Mouse (Mus musculus) liver, embryonic 13.5 days (tissue): ENCODE measurements around the gene Nav3. TPM values are rescaled to one million over a fixed set of nuclear protein-coding genes. Genes with fewer than 3 reads are reported as not detected.
"Not testable (repeated sequence)": the region's sequence is repeated elsewhere in the genome, so short reads cannot be mapped to it uniquely, and the experiment has no call there.

Experiments used
- ATAC-seq: fragments of 200-750 bp; cut with Nextera tagmentation; 2 replicates; pipeline ENCODE4 v1.8.0; 2017; ENCODE audit warnings: low read depth, mild to moderate bottlenecking, moderate number of reproducible peaks, moderate library complexity
- DNase-seq: peaks from one replicate; pipeline ENCODE4 v3.0.0; 2022
- H3K27ac ChIP-seq: fragments of 300-500 bp; sonication (generic); 2 replicates; pipeline ENCODE4 v1.5.1; 2015; ENCODE audit warnings: moderate library complexity, mild to moderate bottlenecking, inconsistent platforms
- H3K27me3 ChIP-seq: fragments of 300-500 bp; sonication (generic); 2 replicates; pipeline ENCODE4 v1.6.1; 2015; ENCODE audit warnings: mild to moderate bottlenecking, inconsistent platforms
- H3K36me3 ChIP-seq: fragments of 300-500 bp; sonication (generic); 2 replicates; pipeline ENCODE4 v1.6.1; 2015; ENCODE audit warnings: mild to moderate bottlenecking, inconsistent platforms
- H3K4me1 ChIP-seq: fragments of 300-500 bp; sonication (generic); replicated peaks from 2 replicates; pipeline ENCODE4 v1.6.1; 2015; ENCODE audit warnings: inconsistent platforms
- H3K4me2 ChIP-seq: fragments of 300-500 bp; sonication (generic); 2 replicates; pipeline ENCODE4 v1.6.1; 2015; ENCODE audit warnings: inconsistent platforms, mild to moderate bottlenecking, moderate library complexity
- H3K4me3 ChIP-seq: fragments of 300-500 bp; sonication (generic); replicated peaks from 2 replicates; pipeline ENCODE4 v1.5.1; 2015; ENCODE audit warnings: mild to moderate bottlenecking, inconsistent platforms
- H3K9ac ChIP-seq: fragments of 300-500 bp; sonication (generic); 2 replicates; pipeline ENCODE4 v1.6.1; 2015; ENCODE audit warnings: mild to moderate bottlenecking, inconsistent platforms
- H3K9me3 ChIP-seq: fragments of 300-500 bp; sonication (generic); replicated peaks from 2 replicates; pipeline ENCODE4 v1.6.1; 2016; ENCODE audit warnings: inconsistent platforms
- WGBS: fragments of 180-500 bp; shearing (Covaris S2); methylation state at CpG from one replicate; pipeline ENCODE4 v1.1.7; 2015; ENCODE audit not compliant: insufficient replicate concordance; 5-methylcytosine and 5-hydroxymethylcytosine counted together
- polyA plus RNA-seq: library from polyadenylated mRNA; unstranded; fragments of >200 nt; fragmentation: Nextera tagmentation; extraction: Ambion mirVana; gene quantifications from 2 replicates; pipeline ENCODE4 v1.2.1, GENCODE M21; 2015

The Nav3 gene
- polyA plus RNA-seq, 1 experiment from 2014 or later, result 0.41 TPM

- ATAC-seq (no peak), DNase-seq (no peak)
- Histone ChIP-seq H3K27ac (no peak overlapping the region), H3K4me3 (no peak overlapping the region), H3K9me3 (0 out of 2 replicates have a peak, but pooled peaks cover 4% of the 10 kb centered on the region), H3K4me2 (no peak overlapping the region), H3K36me3 (no peaks in the 10 kb centered on the region), H3K27me3 (no peaks in the 10 kb centered on the region), H3K4me1 (no peaks in the 10 kb centered on the region), H3K9ac (no peak overlapping the region)
- 70% methylated on average over 6 of the region's 6 CpGs for WGBS
Observed at GRCm38 (mm10) chr10:110429578-110429977, 26.4 kb downstream of the Nav3 start.

- ATAC-seq (no peak), DNase-seq (no peak)
- no peak overlapping the region for H3K27ac ChIP-seq
- no peaks in the 10 kb centered on the region for H3K36me3 ChIP-seq
- H3K4me2 ChIP-seq, result no peak overlapping the region
- no peak overlapping the region for H3K9ac ChIP-seq
- H3K4me3 ChIP-seq, result no peak overlapping the region
- 0 out of 2 replicates have a peak, but pooled peaks cover 4% of the 10 kb centered on the region for H3K9me3 ChIP-seq
- H3K27me3 ChIP-seq, result no peaks in the 10 kb centered on the region
- WGBS, result 67% methylated on average over 2 of the region's 2 CpGs
- no peaks in the 10 kb centered on the region for H3K4me1 ChIP-seq
Observed at GRCm38 (mm10) chr10:110429052-110429451, 27.0 kb downstream of the Nav3 start.

GRCm38 (mm10) chr10:110421533-110421932, 34.5 kb downstream of the Nav3 start:
- no peaks in the 10 kb centered on the region for H3K27me3 ChIP-seq
- no peaks in the 10 kb centered on the region for H3K36me3 ChIP-seq
- no peak overlapping the region for H3K4me2 ChIP-seq
- H3K9me3 ChIP-seq, result 0 out of 2 replicates have a peak, but pooled peaks cover 3% of the 10 kb centered on the region
- ATAC-seq, result no peak
- H3K4me3 ChIP-seq, result no peak overlapping the region
- 66% methylated on average over 5 of the region's 5 CpGs for WGBS
- H3K4me1 ChIP-seq, result no peaks in the 10 kb centered on the region
- H3K9ac ChIP-seq, result no peak overlapping the region
- no peak for DNase-seq
- H3K27ac ChIP-seq, result no peak overlapping the region

DNA sequence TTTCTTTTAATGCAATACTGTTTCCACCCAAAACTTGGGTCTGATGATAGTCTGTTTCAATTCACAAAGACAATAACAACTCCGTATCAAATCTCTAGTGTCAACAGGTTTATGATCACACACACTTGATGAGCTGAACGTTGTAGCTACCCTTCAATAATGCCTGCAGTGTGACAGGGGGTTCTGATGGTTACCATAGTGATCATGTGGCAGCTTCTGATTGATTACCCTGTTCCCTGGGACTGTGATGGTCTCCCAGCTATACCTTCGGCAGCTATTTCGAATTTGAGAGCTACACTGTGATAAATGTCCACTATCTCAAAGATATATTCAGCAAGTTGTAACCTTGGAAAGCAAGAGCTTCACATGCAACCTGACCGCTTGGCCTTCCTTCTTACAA, 39.0 kb downstream of the Nav3 start:
- no peak for ATAC-seq
- Histone ChIP-seq H3K27me3 (no peaks in the 10 kb centered on the region), H3K36me3 (no peaks in the 10 kb centered on the region), H3K4me2 (no peak overlapping the region), H3K9ac (no peak overlapping the region), H3K27ac (no peak overlapping the region), H3K4me3 (no peak overlapping the region), H3K9me3 (0 out of 2 replicates have a peak, but pooled peaks cover 3% of the 10 kb centered on the region), H3K4me1 (no peaks in the 10 kb centered on the region)
- no peak for DNase-seq
- WGBS, result 66% methylated on average over 5 of the region's 5 CpGs

DNA sequence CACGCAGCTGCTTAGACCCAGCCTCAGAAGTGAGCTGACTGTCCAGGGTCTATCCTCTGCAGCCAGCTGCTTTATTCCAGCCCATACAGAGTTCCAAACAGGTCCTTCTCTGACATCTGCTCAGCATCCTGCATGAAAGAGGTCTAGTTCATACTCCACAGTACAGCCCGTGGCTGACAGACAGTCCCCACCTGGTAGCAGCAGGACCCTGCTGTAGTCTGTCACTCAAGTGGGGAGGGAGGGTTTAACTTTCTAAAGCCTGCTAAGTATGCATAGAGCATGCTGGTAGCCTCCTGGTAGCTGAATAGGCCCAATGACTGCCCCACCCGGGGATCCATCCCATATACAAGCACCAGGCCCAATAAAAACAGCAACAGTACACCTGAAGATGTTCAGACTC, 40.4 kb downstream of the Nav3 start:
- DNase-seq (no peak), ATAC-seq (no peak)
- H3K27ac ChIP-seq, result no peak overlapping the region
- no peak overlapping the region for H3K4me2 ChIP-seq
- H3K4me1 ChIP-seq, result no peaks in the 10 kb centered on the region
- no peaks in the 10 kb centered on the region for H3K36me3 ChIP-seq
- H3K9me3 ChIP-seq, result 0 out of 2 replicates have a peak, but pooled peaks cover 7% of the 10 kb centered on the region
- H3K4me3 ChIP-seq, result no peak overlapping the region
- 43% methylated on average over 3 of the region's 3 CpGs for WGBS
- H3K27me3 ChIP-seq, result no peaks in the 10 kb centered on the region
- no peak overlapping the region for H3K9ac ChIP-seq

- no peaks in the 10 kb centered on the region for H3K27me3 ChIP-seq
- no peaks in the 10 kb centered on the region for H3K36me3 ChIP-seq
- H3K9me3 ChIP-seq, result 0 out of 2 replicates have a peak, but pooled peaks cover 4% of the 10 kb centered on the region
- no peak overlapping the region for H3K4me2 ChIP-seq
- no peak overlapping the region for H3K4me3 ChIP-seq
- ATAC-seq, result no peak
- H3K9ac ChIP-seq, result no peak overlapping the region
- no peak overlapping the region for H3K27ac ChIP-seq
- H3K4me1 ChIP-seq, result no peaks in the 10 kb centered on the region
- WGBS, result 63% methylated on average over 11 of the region's 11 CpGs
- no peak for DNase-seq
Observed at GRCm38 (mm10) chr10:110413281-110413897, 42.6 kb downstream of the Nav3 start.

DNA sequence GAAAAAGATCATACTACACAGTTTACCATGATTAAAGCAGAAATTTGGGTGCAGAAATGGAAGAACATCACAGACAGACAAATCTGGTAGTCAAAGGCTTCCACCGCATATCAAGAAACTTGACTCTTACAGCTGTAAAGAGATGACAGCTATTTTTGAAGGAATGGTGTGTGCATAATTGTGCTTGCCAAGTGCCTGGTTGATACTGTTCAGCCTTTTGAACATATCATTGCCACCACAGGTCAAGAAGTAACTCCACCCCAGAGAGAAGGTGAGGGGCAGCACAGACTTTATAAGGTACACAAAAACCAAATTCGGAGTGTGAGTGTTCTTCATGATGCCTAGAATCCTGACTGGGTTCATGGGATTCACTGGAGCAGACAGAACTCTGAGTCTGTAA, 53.1 kb downstream of the Nav3 start:
- Histone ChIP-seq H3K4me3 (no peak overlapping the region), H3K4me2 (no peak overlapping the region), H3K27me3 (no peaks in the 10 kb centered on the region), H3K27ac (no peak overlapping the region), H3K4me1 (no peaks in the 10 kb centered on the region), H3K9me3 (no peaks in the 10 kb centered on the region; the same call in 1 of the 2 replicates), H3K36me3 (no peaks in the 10 kb centered on the region), H3K9ac (no peak overlapping the region)
- ATAC-seq (no peak), DNase-seq (no peak)
- WGBS, result 66% methylated on average over 2 of the region's 2 CpGs

DNA sequence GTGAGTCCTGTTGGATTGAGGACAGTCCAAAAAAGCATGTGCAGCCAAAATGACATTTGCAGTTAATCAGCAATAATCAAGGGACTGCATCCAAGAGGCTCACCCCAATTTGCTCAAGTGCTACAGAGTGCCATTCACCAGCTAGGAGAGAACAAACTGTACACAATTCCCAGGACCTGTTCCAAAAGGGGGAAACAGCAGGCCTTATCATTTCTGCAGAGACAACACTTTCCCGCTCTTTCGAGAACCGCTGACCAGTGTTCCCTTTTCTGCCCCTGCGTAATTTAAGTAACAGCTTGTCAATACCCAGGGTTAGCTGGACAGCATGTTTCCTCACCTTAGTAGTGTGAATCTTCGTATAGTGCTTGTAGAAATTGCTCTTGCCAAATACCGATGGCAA, 55.4 kb downstream of the Nav3 start:
- Histone ChIP-seq H3K4me3 (no peak overlapping the region), H3K36me3 (no peaks in the 10 kb centered on the region), H3K9ac (no peak overlapping the region), H3K27ac (no peak overlapping the region), H3K27me3 (no peaks in the 10 kb centered on the region), H3K9me3 (no peaks in the 10 kb centered on the region; the same call in 1 of the 2 replicates), H3K4me2 (no peak overlapping the region), H3K4me1 (no peaks in the 10 kb centered on the region)
- no peak for ATAC-seq
- WGBS, result 68% methylated on average over 6 of the region's 6 CpGs
- DNase-seq, result no peak

DNA sequence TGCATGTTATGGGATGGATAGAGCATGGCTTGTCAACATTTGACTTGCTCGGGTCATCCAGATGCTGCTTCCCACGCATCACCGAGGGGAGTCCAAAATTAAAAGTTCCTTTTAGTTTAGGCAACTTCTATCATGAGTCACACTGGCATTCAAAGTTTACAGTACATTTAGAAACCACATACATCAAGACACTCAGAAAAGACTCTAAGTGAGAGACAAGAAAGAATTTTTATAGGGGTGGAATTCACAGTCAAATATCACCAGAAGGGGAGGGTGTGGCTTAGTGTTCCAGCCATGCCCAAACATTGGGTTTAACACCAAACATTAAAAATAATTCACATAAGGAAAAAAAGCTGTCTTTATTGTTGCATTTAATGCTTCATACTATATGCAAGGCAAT, 57.4 kb downstream of the Nav3 start:
- ATAC-seq (no peak), DNase-seq (no peak)
- no peak overlapping the region for H3K4me3 ChIP-seq
- no peaks in the 10 kb centered on the region for H3K36me3 ChIP-seq
- H3K27ac ChIP-seq, result no peak overlapping the region
- H3K9me3 ChIP-seq, result no peaks in the 10 kb centered on the region; the same call in 1 of the 2 replicates
- WGBS, result 70% methylated on average over 3 of the region's 3 CpGs
- no peak overlapping the region for H3K4me2 ChIP-seq
- H3K27me3 ChIP-seq, result no peaks in the 10 kb centered on the region
- no peak overlapping the region for H3K9ac ChIP-seq
- H3K4me1 ChIP-seq, result no peaks in the 10 kb centered on the region

GRCm38 (mm10) chr10:110386476-110387197, 69.4 kb downstream of the Nav3 start:
- Histone ChIP-seq H3K9ac (no peak overlapping the region), H3K4me2 (no peak overlapping the region), H3K4me1 (no peaks in the 10 kb centered on the region), H3K27me3 (no peaks in the 10 kb centered on the region), H3K4me3 (no peak overlapping the region), H3K27ac (no peak overlapping the region), H3K36me3 (no peaks in the 10 kb centered on the region), H3K9me3 (no peaks in the 10 kb centered on the region)
- no peak for ATAC-seq
- WGBS, result 66% methylated on average over 6 of the region's 6 CpGs
- no peak for DNase-seq

DNA sequence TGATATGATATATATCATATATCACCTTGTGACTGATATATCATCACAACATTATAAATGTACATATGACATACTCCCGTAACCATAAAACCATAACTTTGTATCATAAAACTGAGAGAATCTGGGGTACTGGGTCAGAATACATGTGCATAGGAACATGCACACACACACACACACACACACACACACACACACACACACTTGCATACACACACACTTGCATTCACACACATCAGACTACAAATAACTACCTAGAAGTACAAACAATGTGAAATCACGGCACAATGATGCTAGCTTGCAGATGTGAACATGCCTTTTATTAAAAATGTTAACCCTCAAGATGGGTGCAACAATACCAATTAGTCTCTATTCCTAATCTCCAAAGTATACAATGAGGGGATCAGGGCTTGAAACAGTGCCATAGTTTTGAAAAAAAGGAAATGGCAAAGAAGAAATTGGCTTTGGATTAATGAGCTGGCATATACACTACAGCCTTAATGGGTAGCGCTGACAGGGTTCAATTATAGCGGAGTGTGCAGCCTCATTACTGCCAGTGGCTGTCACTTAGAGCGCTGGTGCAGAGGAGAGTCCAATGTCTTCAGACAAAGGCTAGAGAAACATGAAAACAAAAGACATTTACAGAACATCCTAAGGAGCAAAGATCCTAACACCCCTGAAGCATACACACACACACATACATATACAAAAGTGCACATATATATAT, 72.3 kb downstream of the Nav3 start:
- not testable (repeated sequence) for ATAC-seq

More for the DNA sequence above, 72.3 kb downstream of the Nav3 start:
- not testable (repeated sequence) for H3K36me3 ChIP-seq, H3K4me1 ChIP-seq, H3K4me3 ChIP-seq, H3K4me2 ChIP-seq, H3K9ac ChIP-seq, H3K27me3 ChIP-seq, DNase-seq, H3K27ac ChIP-seq, H3K9me3 ChIP-seq
- WGBS, result 76% methylated on average over 5 of the region's 5 CpGs
